Mouse (Mus musculus) liver, embryonic 11.5 days (tissue): ENCODE data around the gene Tnk1. TPM values are rescaled to one million over a fixed set of nuclear protein-coding genes. Genes with fewer than 3 reads are reported as not detected.

Source experiments
- ATAC-seq: fragments of 200-750 bp; cut with Nextera tagmentation; replicated peaks from 2 replicates; pipeline ENCODE4 v1.8.0; 2017; ENCODE audit warnings: moderate number of reproducible peaks, mild to moderate bottlenecking, moderate TSS enrichment, moderate library complexity; ENCODE audit not compliant: low FRiP score
- DNase-seq: peaks from one replicate; pipeline ENCODE4 v3.0.0-alpha.2; 2017; ENCODE audit warnings: low spot score
- H3K27ac ChIP-seq: fragments of 300-500 bp; sonication (generic); 2 replicates; pipeline ENCODE4 v1.5.1; 2014; ENCODE audit warnings: mild to moderate bottlenecking, low read depth, low read length, control low read depth
- H3K27me3 ChIP-seq: fragments of 300-500 bp; sonication (generic); replicated peaks from 2 replicates; pipeline ENCODE4 v1.6.1; 2014; ENCODE audit warnings: low read length, mixed read lengths; ENCODE audit not compliant: control insufficient read depth, insufficient read depth
- H3K36me3 ChIP-seq: fragments of 300-500 bp; sonication (generic); 2 replicates; pipeline ENCODE4 v1.6.1; 2014; ENCODE audit warnings: mild to moderate bottlenecking, low read length, moderate library complexity, mixed read lengths; ENCODE audit not compliant: control insufficient read depth, insufficient read depth
- H3K4me1 ChIP-seq: fragments of 300-500 bp; sonication (generic); replicated peaks from 2 replicates; pipeline ENCODE4 v1.6.1; 2014; ENCODE audit warnings: low read length, mixed read lengths; ENCODE audit not compliant: control insufficient read depth, insufficient read depth
- H3K4me2 ChIP-seq: fragments of 300-500 bp; sonication (generic); 2 replicates; pipeline ENCODE4 v1.6.1; 2014; ENCODE audit warnings: mild to moderate bottlenecking, control low read depth, moderate library complexity
- H3K4me3 ChIP-seq: fragments of 300-500 bp; sonication (generic); 2 replicates; pipeline ENCODE4 v1.5.1; 2014; ENCODE audit warnings: low read depth, low read length, control low read depth
- H3K9ac ChIP-seq: fragments of 300-500 bp; sonication (generic); 2 replicates; pipeline ENCODE4 v1.6.1; 2014; ENCODE audit warnings: low read depth, low read length, control low read depth
- H3K9me3 ChIP-seq: fragments of 300-500 bp; sonication (generic); 2 replicates; pipeline ENCODE4 v1.6.1; 2016; ENCODE audit warnings: low read length, inconsistent platforms, mixed read lengths; ENCODE audit not compliant: control insufficient read depth
- WGBS: fragments of 180-500 bp; shearing (Covaris S2); extraction: QIAGEN DNeasy Blood & Tissue Kit; methylation state at CpG from one replicate; pipeline ENCODE4 v1.1.7; 2014; 5-methylcytosine and 5-hydroxymethylcytosine counted together
- polyA plus RNA-seq: library from polyadenylated mRNA; unstranded; fragments of >200 nt; fragmentation: Nextera tagmentation; extraction: Ambion mirVana; gene quantifications from 2 replicates; pipeline ENCODE4 v1.2.1, GENCODE M21; 2014

The Tnk1 gene
- 0.57 and 0.62 TPM in 2 replicates for polyA plus RNA-seq

- no peak within 1 kb of the TSS for H3K27ac ChIP-seq
- peaks cover 21% of the 10 kb centered on the region for H3K4me1 ChIP-seq
- H3K9ac ChIP-seq: no peak within 1 kb of the TSS
- 0 out of 2 replicates have a peak within 1 kb of the TSS, but pooled peaks have one; percentile 12 for H3K4me3 ChIP-seq
- peaks cover 23% of the 10 kb centered on the region for H3K27me3 ChIP-seq
- 30% methylated on average over 29 of the region's 30 CpGs for WGBS
- peak within 1 kb of the TSS; percentile 38; the same call in 1 of the 2 replicates for H3K4me2 ChIP-seq
- ATAC-seq (no peak), DNase-seq (no peak)
- no peaks in the 10 kb centered on the region for H3K36me3 ChIP-seq
- no peaks in the 10 kb centered on the region for H3K9me3 ChIP-seq
Observed at GRCm38 (mm10) chr11:69858113-69858998, at the start of gene Tnk1. Gene Tnk1 (minus strand): TSS chr11:69858730.

DNA sequence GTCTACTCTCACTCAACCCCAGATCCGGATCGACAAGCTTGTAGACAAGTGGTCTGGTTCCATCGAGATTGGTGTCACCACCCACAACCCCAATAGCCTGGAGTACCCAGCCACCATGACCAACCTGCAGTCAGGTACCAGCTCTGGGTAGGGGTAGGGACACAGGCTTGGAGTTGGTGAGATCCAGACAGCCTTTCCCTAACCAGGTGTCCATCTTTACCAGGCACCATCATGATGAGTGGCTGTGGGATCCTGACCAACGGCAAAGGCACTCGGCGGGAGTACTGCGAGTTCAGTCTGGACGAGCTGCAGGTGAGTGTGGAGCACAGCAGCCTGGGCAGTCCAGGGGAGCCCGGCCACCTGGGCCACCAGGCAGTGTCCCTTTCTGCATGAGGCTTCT, 45.8 kb upstream of the Tnk1 start:
- WGBS: 94% methylated on average over 9 of the region's 9 CpGs

GRCm38 (mm10) chr11:69902972-69903371, 44.4 kb upstream of the Tnk1 start:
- no peak for ATAC-seq
- Histone ChIP-seq H3K27ac (0 out of 2 replicates have a peak overlapping the region, but pooled peaks have one; percentile 1), H3K4me2 (peak overlapping the region; percentile 94), H3K4me3 (peak overlapping the region; percentile 85), H3K27me3 (no peaks in the 10 kb centered on the region), H3K9ac (peak overlapping the region; percentile 91), H3K36me3 (peaks cover 44% of the 10 kb centered on the region), H3K4me1 (peaks cover 21% of the 10 kb centered on the region), H3K9me3 (no peaks in the 10 kb centered on the region)
- 84% methylated on average over 13 of the region's 13 CpGs for WGBS
- DNase-seq: no peak

More for the DNA sequence above, 45.8 kb upstream of the Tnk1 start:
- Histone ChIP-seq H3K4me1 (peaks cover 16% of the 10 kb centered on the region), H3K9ac (no peak overlapping the region), H3K4me3 (0 out of 2 replicates have a peak overlapping the region, but pooled peaks have one; percentile 3), H3K27ac (no peak overlapping the region), H3K9me3 (no peaks in the 10 kb centered on the region), H3K36me3 (peaks cover 57% of the 10 kb centered on the region), H3K27me3 (no peaks in the 10 kb centered on the region), H3K4me2 (no peak overlapping the region)
- ATAC-seq (no peak), DNase-seq (no peak)

DNA sequence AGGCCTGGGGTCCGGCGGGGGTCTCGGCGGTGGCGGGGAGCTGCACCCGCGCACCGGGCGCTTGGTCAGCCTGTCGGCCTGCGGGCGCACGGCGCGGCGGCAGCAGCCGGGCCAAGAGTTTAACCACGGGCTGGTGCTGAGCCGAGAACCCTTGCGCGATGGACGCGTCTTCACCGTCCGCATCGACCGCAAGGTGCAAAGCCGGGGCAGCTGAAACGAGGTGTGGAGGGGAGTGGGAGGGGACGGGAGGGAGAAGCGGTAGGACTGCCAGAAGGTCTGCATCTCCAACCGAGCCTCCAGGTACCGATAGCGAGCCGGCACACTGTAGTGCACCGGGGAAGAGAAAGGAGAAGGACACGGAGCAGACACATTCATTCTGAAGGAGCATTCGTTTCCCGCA, 43.5 kb upstream of the Tnk1 start:
- DNase-seq (peak; percentile 52), ATAC-seq (no peak)
- Histone ChIP-seq H3K4me3 (peak overlapping the region; percentile 85), H3K27me3 (no peaks in the 10 kb centered on the region), H3K9ac (peak overlapping the region; percentile 91), H3K9me3 (no peaks in the 10 kb centered on the region), H3K4me2 (peak overlapping the region; percentile 94), H3K4me1 (peaks cover 21% of the 10 kb centered on the region), H3K27ac (peak overlapping the region; percentile 98), H3K36me3 (peaks cover 34% of the 10 kb centered on the region)
- under 1% methylated on average over 39 of the region's 39 CpGs for WGBS

DNA sequence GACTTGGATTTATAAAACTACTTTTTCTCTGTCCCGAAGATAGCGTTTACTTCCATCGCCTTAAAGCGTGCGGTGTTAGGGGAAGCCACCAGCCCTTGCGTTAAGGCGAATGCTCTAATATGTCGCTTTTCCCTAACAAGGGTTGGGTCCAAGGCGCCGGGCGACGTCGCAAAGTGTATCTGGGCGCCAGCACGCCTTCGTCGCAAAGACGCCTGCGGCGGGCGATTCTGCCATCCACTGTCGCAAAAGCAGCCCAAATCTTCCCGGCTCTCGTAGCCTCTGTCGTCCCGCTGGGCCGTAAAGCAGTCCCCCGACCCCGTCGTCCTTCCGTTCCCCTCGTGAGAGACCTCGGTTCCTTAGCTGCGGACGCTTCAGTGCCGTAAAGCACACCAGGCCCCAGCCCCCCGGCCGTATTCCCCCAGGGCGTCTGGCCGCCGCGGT, 42.9 kb upstream of the Tnk1 start:
- Histone ChIP-seq H3K4me3 (peak overlapping the region; percentile 85), H3K9me3 (no peaks in the 10 kb centered on the region), H3K4me2 (peak overlapping the region; percentile 94), H3K36me3 (peaks cover 28% of the 10 kb centered on the region), H3K27ac (peak overlapping the region; percentile 98), H3K4me1 (peaks cover 21% of the 10 kb centered on the region), H3K9ac (peak overlapping the region; percentile 91), H3K27me3 (no peaks in the 10 kb centered on the region)
- ATAC-seq: peak; percentile 80
- DNase-seq: peak; percentile 90
- under 1% methylated on average over 39 of the region's 42 CpGs for WGBS

DNA sequence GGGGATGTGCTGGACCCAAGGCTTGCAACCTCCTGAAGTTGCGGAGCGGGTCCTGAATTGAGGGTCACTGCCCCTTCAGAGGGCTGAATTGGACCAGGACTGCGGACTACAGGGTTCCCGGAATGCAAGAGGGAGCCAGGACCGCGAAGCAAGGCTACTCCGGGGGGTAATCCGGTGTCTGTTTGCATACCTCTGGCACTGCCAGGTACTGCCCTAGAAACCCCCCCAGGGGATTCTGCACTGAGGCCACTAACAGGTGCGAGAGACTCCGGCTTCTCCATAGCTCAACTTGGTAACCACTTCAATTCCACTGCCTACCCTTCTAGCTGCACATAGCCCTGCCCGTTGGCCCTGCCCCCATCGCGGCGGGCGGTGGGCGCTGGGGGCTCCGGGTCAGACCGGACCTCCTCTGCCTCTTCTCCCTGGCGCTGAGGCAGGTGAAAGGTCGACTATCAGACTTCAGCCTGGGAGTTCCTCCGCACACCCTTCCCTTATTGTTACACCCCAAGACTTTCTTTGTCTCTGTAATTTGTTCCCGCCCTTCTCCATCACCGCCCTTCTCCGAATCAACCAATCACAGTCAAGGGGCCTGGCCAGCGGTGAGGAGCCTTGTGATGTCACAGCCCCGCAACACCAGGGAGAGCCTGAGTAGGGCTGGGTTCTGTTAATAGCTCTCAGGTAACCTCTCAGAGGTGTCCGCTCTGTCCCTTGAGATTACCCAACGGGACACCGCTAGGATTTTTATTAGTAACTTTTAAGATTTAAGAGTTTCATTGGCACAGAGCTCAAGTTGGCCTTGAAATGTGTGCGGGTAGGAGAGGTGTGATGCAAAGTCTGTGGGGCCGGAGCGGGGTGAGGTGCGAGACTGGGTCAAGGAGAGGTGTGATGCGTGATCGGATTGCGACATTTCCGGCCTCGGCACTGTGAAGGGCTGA, 42.2 kb upstream of the Tnk1 start, which contains the start of the genes 2810408A11Rik and Neurl4:
2810408A11Rik (minus strand) TSS at position 517 of the 935 bp plus-strand sequence.
Neurl4 (plus strand) TSS at position 602 of the 935 bp plus-strand sequence.
- H3K4me2 ChIP-seq: peak within 1 kb of the TSS; percentile 94
- peak within 1 kb of the TSS; percentile 91 for H3K9ac ChIP-seq
- no peaks in the 10 kb centered on the region for H3K9me3 ChIP-seq
- H3K27me3 ChIP-seq: no peaks in the 10 kb centered on the region
- peak within 1 kb of the TSS; percentile 85 for H3K4me3 ChIP-seq
- H3K4me1 ChIP-seq: peaks cover 22% of the 10 kb centered on the region
- ATAC-seq (peak; percentile 92), DNase-seq (peak; percentile 90)
- H3K36me3 ChIP-seq: peaks cover 21% of the 10 kb centered on the region
- WGBS: under 1% methylated on average over 38 of the region's 38 CpGs
- peak within 1 kb of the TSS; percentile 98 for H3K27ac ChIP-seq

DNA sequence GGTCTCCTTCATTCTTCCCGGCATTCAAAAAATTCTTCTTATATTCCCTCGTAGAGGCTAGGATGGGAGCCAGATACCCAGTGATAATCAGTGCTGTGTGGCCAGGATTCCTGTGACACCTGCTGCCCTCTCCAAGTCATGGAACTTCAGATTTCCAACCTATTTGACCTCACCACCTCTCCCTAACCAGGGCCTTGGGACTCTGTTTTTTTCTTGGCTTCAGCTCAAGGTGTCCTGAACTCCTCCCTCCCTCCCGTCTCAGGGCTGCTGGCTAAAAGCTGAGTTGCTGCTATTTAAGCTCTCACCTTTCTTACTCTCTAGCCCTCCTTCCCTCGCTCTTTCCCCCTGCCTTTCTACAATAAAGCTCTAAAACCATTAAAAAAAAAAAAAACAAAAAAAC, 41.3 kb upstream of the Tnk1 start:
- Histone ChIP-seq H3K36me3 (peaks cover 16% of the 10 kb centered on the region), H3K27ac (no peak overlapping the region), H3K4me2 (peak overlapping the region; percentile 94), H3K9me3 (no peaks in the 10 kb centered on the region), H3K4me3 (peak overlapping the region; percentile 85), H3K9ac (no peak overlapping the region; the same call in 1 of the 2 replicates), H3K4me1 (peaks cover 30% of the 10 kb centered on the region), H3K27me3 (no peaks in the 10 kb centered on the region)
- ATAC-seq: no peak
- 37% methylated on average over 4 of the region's 4 CpGs for WGBS
- no peak for DNase-seq

DNA sequence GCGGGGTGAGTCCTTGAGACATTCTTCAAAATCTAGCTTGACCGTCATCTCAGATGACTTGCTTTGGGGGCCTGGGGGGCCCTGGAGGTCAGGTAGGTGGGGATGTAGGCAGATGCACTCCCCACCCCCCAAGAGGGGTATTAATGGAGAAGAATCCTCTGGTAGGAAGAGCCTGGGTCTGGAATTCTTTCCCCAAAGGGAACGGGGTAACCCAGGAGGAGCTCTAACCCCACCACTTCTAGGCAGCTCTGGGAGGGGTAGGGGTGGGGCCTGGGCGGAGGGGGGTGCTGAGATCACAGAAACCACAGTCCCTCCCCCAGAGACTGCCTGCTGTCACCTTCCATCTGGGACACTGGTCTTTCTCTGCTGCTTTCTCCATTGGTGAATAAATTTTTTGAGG, 36.8 kb upstream of the Tnk1 start, which contains the start of gene Acap1:
Acap1 (minus strand) TSS at position 249 of the 400 bp plus-strand sequence.
- Histone ChIP-seq H3K4me1 (peaks cover 25% of the 10 kb centered on the region), H3K27ac (0 out of 2 replicates have a peak within 1 kb of the TSS, but pooled peaks have one; percentile 13), H3K27me3 (no peaks in the 10 kb centered on the region), H3K9ac (no peak within 1 kb of the TSS), H3K9me3 (no peaks in the 10 kb centered on the region), H3K4me2 (peak within 1 kb of the TSS; percentile 45), H3K4me3 (peak within 1 kb of the TSS; percentile 27), H3K36me3 (no peaks in the 10 kb centered on the region)
- 46% methylated on average over 4 of the region's 4 CpGs for WGBS
- peak; percentile 75 for ATAC-seq
- DNase-seq: no peak
